Mouse (Mus musculus) kidney, adult 8-10 months (tissue): ENCODE data around the gene Dntt.

ENCODE experiments used
- DNase-seq, 2 experiments: peaks; one replicate each; pipeline ENCODE4 v3.0.0; 2022

Dntt gene

DNA sequence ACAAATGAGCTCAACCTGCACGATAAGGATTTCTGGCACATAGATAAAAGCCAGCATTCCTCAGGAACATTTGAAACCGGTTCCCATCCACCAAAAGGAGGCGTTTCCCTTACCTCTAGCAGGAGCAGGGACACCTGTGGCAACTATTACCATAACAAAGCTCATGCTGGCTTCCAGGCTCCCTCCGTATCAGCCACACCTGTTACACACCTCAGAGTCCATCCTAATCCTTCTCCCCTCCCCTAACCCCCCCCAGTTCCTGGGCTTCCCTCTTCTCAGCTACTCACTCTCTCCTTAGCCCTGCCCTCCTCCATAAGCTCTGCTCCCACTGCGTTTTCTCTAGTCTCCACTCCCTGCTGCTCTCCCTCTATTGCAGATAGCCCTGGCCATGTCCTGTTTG, 15.5 kb upstream of the Dntt start:
- DNase-seq: no peak

GRCm38 (mm10) chr19:41014003-41014402, 15.1 kb upstream of the Dntt start:
- no peak for DNase-seq

- peak in 1 of 2 experiments; percentile 42 for DNase-seq
Measured at GRCm38 (mm10) chr19:41015951-41016716, 12.9 kb upstream of the Dntt start.

DNA sequence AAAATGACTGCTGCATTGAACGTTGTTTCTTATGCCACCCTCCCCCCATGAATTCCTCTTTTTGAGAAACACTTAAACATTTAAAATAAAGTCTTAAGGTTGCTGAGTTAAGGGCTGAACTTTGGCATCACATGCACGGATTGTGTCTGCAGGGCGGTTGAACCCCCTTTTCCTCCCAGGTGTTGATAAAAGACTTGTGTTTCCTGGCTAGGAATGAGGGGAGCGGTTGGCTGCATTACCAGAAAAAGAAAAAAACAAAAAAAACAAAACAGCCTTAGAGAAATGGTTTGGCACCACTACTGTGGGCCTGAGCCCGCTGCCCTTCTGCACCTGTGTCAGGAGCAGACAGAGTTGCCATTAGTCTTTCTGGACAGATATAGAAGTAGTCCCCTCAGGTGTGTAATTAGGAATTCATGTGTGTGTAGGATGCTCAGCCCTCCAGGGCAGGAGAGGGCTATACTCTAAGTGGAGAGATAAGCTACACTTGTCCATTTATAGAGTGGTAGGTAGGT, 9.9 kb upstream of the Dntt start:
- no peak for DNase-seq

GRCm38 (mm10) chr19:41020537-41020936, 8.5 kb upstream of the Dntt start:
- DNase-seq: no peak

GRCm38 (mm10) chr19:41022244-41022643, 6.8 kb upstream of the Dntt start:
- no peak for DNase-seq

- no peak for DNase-seq
Measured at GRCm38 (mm10) chr19:41026551-41026950, 2.5 kb upstream of the Dntt start.

- no peak for DNase-seq
Measured at GRCm38 (mm10) chr19:41027024-41027423, 2.1 kb upstream of the Dntt start.

GRCm38 (mm10) chr19:41027601-41028000, 1.5 kb upstream of the Dntt start:
- no peak for DNase-seq

DNA sequence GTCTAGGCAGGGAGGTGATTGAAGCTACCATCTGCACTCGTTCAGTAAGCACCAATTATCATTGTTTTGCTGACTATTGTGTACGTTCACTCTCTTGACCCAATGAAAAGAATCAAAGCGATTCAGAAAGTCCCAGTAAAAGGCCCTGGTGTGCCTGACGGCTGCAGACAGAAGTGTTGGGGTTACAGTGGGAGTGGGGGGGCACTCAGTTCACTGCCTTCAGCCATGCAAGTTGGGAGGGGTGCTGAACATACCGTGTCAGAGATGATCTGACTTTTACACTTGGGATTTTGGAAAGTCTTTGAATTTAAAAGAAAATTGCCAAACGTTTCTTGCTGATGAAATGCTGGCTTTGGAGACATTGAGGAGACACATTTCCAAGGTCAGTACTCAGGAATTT, 1.1 kb downstream of the Dntt start:
- DNase-seq: no peak

DNA sequence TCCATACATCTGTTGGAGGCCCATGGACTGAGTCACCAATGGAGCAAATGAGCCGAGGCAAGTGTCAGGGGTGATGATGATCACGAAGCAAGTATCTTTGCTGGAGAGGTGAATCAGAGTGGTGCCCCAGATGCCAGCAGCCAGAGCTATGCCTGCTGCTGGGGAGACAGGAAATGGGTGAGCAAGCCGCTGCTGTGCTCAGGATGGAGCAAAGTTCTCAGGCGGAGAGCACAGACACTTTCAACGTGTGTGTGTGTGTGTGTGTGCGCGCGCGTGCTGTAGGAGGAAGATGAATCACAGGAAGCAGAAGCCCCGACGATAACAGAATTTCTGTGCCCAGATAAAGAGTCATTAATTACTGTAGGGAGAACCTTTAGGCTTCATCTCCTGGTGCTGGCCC, 1.9 kb downstream of the Dntt start:
- no peak for DNase-seq

DNA sequence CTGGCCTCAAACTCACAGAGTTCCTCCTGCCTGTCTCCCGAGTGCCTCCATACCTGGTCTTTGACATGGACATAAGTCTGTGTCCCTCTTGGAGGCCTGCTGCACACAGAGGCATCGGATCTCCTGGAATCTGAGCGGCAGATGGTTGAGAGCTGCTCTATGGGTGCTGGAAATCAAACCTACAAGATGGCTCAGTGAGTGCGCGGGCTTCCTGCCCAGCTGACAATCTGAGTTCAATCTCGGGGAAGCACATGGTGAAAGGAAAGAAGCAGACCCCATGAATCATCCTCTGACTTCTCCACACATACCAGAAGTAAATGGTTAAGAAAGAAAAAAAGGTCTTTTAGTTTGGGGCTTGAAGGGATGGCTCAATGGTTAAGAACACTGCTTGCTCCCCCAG, 2.8 kb downstream of the Dntt start:
- no peak for DNase-seq

DNA sequence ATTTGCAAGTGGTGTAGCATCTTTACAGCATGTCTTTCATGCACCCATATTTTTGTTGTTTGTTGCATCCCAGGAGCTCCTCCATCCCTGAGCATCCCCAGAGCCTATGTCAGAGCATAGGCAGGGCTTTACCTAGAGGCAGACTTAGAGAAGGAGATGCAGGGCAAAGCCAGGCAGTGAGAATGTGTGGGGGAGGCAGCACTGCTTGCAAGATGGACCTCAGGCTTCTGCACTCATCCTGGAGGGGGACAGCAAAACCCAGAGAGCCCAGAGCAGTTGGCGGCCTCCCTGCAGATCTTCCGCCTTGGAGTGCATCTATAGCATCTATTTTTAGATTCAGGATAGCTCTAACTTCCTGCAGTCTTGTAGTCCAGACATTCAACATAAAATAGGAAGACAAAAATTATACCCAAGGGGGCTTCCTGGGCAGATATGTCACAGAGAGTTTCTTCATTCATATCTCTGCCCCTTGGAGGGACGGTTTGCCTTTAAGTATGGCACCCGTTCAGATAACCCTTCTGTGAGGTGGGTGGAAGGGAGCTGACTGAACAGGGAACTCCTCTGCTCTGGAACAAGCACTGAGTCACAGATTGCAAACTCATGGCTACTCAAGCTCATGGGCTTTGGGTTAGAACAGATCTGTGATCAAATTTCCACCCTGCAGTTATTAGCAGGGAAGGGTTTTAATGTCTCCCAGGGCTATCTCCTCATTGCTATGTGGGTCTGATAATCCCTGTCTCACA, 6.9 kb downstream of the Dntt start:
- DNase-seq: no peak

DNA sequence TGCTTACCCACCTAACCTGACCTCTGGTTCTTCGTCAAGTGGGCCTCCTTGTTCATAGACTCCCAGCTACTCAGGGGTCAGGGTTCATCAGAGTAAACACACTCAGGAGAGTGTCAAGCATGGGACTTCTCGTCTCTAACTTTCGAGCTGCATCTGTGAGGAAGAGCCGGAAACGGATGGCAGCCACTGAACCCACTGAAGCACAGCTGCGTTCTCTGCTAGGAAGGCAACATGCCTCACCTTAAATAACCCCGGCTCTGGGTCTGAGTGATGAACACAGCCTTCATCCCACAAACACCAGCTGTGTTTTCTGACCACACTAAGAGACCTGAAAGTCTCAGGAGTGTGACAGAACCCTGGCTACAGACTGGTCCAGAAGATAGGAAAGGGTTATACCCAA, 10.0 kb downstream of the Dntt start:
- no peak for DNase-seq

DNA sequence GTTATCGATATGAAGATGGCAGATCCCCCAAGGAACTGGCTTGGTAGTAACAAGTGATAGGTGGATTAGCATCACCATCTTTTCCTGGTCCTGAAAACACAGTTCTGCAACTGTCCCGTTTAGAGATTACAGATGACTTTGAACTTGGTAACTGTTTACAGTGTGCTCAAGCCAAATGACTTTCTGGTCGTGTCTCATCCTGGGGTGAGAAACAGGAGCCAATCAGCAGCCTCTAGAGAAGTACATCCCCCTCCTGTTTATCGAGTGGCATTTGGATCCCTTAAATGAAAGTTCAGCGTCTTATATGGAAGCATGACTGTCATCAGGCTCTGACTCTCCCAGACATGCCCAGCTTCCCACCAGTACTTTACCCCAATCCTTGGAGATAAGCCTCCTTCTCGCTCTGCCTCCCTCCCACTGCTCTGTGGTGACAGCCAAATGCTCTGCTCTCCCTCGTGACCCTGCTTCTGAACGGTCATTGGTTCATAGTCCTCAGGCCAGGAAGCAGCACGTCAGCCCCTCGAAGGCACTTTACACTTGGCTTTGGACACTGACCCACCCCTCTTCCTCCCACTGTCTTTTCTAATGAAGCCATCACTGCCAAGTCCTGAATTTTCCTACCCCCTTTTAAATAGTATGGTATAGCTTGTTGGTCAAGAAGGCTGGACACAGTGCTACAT, 16.2 kb downstream of the Dntt start:
- DNase-seq: no peak

DNA sequence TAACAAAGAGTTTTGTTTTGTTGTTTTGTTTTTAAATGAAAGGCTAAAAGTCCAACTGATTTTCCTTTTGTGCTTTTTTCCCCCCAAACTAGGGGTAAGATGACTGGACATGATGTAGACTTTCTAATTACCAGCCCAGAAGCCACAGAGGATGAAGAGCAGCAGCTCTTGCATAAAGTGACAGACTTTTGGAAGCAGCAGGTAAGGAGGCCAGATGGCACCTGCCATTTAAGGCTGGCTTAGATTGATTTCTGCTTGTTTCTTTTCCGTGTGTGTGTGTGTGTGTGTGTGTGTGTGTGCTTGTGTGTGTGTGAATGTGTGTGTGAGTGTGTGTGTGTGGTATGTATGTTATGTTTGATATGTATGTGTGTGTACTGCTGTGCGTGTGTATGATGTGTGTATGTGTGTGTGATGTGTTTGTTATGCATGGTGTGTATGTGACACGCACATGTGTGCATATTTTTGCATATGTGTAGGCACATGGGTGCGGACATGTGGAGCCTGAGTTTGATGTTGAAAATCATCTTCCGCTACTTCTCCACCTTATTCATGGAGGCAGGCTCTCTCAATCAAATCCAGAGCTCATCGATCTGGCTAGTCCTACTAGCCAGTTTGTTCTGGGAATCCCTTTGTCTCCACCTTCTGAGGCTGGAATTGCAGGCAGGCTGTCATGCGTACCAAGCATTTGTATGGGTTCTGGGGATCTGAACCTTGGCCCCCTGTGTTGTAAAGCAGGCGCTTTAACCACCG, 18.5 kb downstream of the Dntt start:
- DNase-seq: no peak

DNA sequence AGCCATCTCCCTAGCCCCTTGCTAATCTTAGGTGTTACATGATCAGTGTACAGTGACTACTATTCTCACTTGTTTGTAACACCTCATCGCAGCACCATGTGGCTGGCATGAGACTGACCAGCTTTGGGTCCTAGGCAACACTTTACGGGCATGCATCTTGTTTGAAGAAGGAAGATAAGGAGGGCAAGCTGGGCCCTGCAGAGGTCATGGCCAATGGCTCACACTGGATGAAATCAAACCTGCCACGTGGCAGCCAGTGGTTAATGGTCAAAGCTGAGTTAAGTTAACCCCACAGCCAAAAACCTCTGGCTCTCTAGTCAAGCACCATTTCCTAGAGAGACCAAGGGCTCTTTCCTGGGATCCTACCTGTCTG, 19.1 kb downstream of the Dntt start:
- DNase-seq: no peak

- no peak for DNase-seq
Measured at GRCm38 (mm10) chr19:41051714-41052113, 22.6 kb downstream of the Dntt start.

DNA sequence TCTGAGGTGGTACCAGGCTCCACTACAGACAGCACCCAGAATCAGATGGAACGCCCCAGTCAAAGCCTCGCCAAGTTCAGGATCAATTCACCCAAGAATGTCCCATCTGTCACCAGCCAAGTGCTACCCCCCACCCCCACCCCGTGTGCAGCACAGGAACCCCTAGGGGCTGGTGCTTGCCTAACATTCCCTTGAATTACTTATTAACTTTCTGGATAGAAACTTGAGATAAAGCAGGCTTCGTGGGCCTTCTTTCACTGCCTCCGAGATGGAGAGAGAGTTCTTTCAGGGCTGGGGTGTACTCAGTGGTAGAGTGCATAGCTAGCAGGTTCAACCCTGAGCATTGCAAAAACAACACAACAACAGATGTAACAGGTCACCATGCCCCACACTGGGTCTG, 23.2 kb downstream of the Dntt start:
- no peak for DNase-seq

- peak in 1 of 2 experiments; percentile 6 for DNase-seq
Measured at GRCm38 (mm10) chr19:41053530-41053929, 24.5 kb downstream of the Dntt start.

DNA sequence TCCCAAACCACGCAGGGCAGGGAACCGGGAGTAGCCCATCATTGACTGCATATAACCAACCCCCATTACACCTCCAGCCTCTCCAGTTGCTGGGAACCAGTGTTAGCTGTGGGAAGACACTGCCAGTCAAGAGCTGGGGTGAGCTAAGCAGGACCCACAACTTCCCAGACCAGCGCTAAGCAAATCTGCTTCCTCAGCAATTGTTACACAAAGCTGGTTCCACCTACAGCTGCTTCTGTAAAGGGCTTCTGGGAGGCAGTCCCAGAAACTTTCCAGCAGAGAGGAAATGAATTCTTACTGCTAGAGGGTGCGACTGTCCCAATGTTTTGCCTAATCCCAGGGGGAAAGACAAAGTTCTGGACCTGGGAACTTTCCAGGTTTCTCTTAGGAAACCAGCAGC, 25.6 kb downstream of the Dntt start:
- DNase-seq: no peak

- DNase-seq: peak; percentile 61 to 85
Measured at GRCm38 (mm10) chr19:41071500-41071899, 42.4 kb downstream of the Dntt start.
